Mouse (Mus musculus) left cerebral cortex, adult 9 months (tissue): ENCODE results near the gene Tctex1d4.

Experiments used
- DNase-seq, 2 experiments: peaks; one replicate each; pipeline ENCODE4 v3.0.0; 2022; ENCODE audit warnings: low spot score in 2 of 2

Tctex1d4 gene

GRCm38 (mm10) chr4:117138295-117139216, 12.0 kb downstream of the Tctex1d4 start:
- DNase-seq = no peak

GRCm38 (mm10) chr4:117139217-117139612, 12.6 kb downstream of the Tctex1d4 start:
- DNase-seq = no peak

- no peak for DNase-seq
Observed at GRCm38 (mm10) chr4:117140613-117141012, 14.0 kb downstream of the Tctex1d4 start.

- DNase-seq = no peak
Observed at GRCm38 (mm10) chr4:117143023-117143422, 16.4 kb downstream of the Tctex1d4 start.

DNA sequence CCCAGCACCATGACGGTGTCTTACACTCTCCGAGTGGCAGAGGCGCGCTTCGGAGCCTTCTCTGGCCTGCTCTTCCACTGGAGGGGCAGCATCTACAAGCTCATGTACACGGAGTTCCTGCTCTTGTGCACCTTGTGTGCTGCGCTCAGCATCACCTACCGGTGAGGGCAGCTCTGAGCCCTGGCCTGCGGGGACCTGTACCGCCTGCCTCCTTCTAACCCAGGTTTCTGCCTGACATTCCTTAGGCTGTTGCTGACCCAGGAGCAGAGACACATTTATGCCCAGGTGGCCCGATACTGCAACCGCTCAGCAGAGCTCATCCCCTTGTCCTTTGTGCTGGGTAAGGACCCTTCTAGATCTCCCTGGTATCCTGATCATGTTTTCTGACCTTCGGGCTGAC, 18.7 kb downstream of the Tctex1d4 start:
- no peak for DNase-seq

DNA sequence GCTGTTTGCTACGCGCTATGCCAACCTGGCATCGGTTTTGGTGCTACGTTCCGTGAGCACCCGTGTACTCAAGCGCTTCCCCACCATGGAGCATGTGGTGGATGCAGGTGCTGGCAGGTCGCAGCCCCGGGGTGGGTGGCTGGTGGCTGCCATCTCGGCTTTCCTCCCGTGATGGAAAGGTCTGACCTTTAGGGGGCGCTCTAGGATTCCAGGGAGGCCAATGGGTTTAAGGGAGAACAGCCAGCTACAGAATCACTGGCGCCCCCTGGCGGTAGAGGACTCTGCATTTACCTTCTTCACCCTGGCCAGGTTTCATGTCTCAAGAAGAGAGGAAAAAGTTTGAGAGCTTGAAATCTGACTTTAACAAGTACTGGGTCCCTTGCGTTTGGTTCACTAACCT, 19.6 kb downstream of the Tctex1d4 start:
- peak in 1 of 2 experiments; percentile 85 for DNase-seq

GRCm38 (mm10) chr4:117148047-117148713, 21.6 kb downstream of the Tctex1d4 start:
- DNase-seq = no peak

- DNase-seq = no peak
Observed at GRCm38 (mm10) chr4:117148815-117149214, 22.2 kb downstream of the Tctex1d4 start.

DNA sequence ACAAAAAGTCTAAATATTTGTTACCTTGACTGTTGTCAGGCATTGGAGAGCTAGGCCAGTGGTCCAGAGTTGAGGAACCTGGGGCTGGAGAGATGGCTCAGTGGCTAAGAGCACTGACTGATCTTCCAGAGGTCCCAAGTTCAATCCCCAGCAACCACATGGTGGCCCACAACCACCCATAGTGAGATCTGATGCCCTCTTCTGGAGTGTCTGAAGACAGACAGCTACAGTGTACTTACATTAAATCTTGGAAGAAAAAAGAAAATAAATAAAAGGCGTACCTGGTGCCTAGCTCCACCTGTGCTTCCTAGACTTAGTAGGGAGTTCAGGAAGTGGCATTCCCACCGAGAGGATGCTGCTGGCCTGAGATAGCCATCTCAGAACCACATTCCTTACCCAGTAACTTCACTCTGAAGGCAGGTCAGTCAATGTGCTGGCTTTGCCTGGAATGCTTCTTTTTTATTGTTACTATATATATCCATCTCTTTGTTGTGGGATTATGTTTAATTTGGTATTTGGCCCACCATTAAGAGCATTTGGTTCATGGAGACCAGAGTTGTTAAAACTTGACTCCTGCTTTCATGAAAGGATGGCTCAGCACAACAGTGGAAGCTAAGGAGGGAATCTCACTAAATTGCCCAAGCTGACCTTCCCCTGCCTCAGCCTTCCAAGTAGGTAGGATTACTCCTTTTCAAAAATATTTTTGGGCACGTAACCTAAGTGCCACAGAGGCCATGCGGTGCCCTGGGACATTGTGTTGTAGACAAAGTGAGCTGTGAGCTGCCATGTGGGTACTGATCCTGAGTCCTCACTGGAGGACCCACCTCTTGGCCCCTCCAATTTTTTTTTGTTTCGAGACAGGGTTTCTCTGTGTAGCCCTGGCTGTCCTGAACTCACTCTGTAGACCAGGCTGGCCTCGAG, 23.0 kb downstream of the Tctex1d4 start:
- no peak for DNase-seq

- no peak for DNase-seq
Observed at GRCm38 (mm10) chr4:117150212-117150733, 23.7 kb downstream of the Tctex1d4 start.

DNA sequence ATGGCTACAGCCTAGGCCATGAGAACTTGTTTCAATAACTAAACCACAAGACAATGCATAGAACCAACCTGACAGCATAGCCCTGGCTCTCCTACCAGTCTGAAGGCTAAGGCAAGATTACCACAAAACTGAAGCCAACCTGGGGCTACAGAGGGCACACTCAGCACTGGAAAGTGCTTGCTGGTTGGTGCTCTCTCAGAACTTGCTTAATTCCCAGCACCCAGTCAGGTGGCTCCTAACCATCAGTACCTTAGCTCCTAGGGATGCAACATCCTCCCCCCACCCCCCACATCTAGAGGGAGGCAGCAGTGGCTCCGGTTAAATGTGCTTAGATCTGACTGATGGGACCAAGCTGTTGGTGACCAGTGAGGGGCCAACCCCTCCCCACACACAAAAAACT, 24.8 kb downstream of the Tctex1d4 start:
- DNase-seq = no peak

- DNase-seq = no peak
Observed at GRCm38 (mm10) chr4:117152714-117153113, 26.1 kb downstream of the Tctex1d4 start.

GRCm38 (mm10) chr4:117155020-117155791, 28.6 kb downstream of the Tctex1d4 start:
- DNase-seq = no peak

GRCm38 (mm10) chr4:117155792-117156355, 29.3 kb downstream of the Tctex1d4 start, which contains the start of gene Rps8:
Gene Rps8, minus strand, starts transcription at chr4:117156243.
- peak; percentile 74 to 85 for DNase-seq

DNA sequence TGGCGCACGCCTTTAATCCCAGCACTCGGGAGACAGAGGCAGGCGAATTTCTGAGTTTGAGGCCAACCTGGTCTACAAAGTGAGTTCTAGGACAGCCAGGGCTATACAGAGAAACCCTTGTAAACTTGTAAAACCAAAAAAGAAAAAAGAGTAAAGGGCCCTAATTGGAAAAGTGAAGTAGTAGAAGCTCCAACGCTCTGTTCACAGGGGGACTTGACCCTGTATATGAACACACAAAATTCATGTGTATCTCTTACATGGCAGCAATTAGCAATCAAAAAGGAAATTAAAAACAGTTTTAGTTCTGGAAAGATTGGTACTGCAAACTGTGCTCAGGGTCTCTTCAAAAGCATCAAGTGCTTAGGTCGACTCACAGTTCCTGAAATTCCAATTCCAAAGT, 29.8 kb downstream of the Tctex1d4 start:
- no peak for DNase-seq

DNA sequence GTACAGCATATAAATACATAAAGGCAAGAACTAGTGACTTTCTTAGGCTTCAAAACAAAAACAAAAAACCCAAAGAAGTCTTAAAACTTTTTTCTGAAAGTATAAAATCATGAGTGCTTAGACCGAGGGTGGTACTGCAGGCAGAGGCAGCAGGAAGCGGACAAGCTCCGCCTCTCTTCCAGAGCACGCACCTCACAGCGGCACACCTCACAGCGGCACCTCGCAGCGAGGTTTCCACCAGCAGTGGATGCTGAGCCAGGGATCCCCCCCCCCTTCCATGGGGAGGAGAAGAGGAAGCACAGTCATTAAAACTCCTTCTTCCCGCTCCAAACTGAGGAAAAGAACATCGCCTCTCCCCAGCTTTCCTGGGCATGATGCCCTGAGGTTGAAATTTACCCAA, 33.1 kb downstream of the Tctex1d4 start:
- no peak for DNase-seq

DNA sequence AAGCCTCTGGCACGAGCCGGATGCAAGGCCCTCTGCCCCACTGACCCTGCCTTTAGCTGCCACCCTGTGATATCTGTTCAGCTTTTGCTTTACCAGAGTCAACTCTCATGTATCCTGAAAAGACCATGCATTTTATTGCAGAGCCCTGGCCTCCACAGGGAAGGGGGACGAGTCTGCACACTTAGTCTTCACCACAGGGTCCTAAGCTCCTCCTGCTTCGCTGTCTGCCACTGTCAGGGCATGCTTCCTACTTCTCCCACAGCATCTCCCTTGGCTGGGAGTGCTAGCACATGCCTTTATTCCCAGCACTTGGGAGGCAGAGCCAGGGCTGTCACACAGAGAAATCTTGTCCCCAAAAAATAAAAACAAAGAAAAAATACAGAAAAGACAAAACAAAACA, 34.6 kb downstream of the Tctex1d4 start:
- no peak for DNase-seq

GRCm38 (mm10) chr4:117169936-117170335, 43.3 kb downstream of the Tctex1d4 start:
- no peak for DNase-seq
